Mouse (Mus musculus) large intestine, adult 2 months (tissue): ENCODE results near the gene Asb14. TPM values are rescaled to one million over a fixed set of nuclear protein-coding genes. Genes with fewer than 3 reads are reported as not detected.
"Not testable (repeated sequence)": the region's sequence is repeated elsewhere in the genome, so short reads cannot be mapped to it uniquely, and the experiment has no call there.

Experiments
- DNase-seq: peaks from one replicate; pipeline ENCODE4 v3.0.0-alpha.2; 2012; ENCODE audit warnings: low read depth, low spot score
- WGBS: fragments of 180-500 bp; shearing (Covaris S2); methylation state at CpG from one replicate; pipeline ENCODE4 v1.1.7; 2018; 5-methylcytosine and 5-hydroxymethylcytosine counted together
- polyA plus RNA-seq: library from polyadenylated mRNA; depleted of rRNA; stranded (reverse); fragments of >200 nt; gene quantifications from 2 replicates; pipeline ENCODE4 v1.2.3, GENCODE M21; 2012; rRNA removed

Gene Asb14
- polyA plus RNA-seq, 1 experiment: not detected

DNA sequence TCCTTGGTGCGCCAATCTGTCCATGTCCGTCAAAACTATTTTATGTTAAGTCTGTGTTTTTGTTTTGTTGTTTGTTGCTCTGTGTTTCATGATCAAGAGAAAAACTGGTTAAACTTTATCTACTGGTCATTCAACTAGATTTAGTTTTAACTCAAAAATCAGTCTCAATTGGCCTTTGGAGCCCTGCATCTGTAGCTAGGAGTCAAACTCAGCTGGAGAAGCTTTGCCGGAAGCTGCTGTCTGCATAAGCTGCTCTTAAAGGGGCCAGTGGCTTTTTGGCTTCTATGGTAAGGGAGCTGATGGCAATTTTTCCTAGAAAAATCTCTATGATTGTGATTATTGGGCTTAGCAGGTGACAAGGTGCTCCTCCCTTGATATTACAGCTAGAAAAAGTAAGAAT is 40.5 kb downstream of the Asb14 start:
- DNase-seq: no peak
- 94% methylated on average over 3 of the region's 3 CpGs for WGBS

DNA sequence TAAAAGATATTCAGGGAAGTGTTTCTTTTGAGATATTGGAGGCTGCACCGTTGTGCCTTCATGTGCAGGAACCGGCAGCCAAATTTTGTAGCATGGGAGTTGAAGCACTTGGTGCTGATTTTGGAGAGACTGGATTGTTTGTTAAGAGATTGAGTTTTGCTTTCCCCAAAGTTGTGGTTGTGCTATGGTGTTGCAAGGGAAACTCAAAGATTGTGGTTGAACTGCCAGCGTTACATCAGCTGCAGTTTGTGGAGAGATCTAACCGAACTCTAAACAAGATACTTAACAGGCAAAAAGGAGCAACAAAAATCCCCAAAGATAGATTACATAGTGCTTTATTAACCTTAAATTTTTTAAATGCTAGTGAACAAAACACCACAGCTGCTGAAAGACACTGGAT is 41.2 kb downstream of the Asb14 start:
- DNase-seq: no peak
- 84% methylated on average over 4 of the region's 4 CpGs for WGBS

DNA sequence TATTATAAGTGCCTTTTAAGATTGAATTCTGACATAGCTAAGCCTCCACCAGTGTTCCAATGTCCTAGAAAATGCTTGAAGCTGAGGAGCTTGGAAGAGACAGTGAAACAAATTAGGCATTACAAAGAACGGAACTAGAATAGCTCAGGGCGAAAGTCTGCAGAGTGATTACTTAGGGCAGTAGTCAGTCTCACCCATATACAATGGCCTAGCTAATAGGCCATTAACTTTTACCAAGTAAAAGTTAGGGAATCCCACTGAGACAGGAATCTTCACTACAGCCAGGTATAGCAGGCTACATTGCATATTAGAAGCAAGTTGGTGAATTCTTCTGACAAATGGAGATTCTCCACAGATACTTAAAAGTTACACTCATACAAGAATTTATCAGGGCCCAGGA is 61.8 kb downstream of the Asb14 start:
- not testable (repeated sequence) for DNase-seq
- WGBS: 95% methylated on average over 2 of the region's 2 CpGs

DNA sequence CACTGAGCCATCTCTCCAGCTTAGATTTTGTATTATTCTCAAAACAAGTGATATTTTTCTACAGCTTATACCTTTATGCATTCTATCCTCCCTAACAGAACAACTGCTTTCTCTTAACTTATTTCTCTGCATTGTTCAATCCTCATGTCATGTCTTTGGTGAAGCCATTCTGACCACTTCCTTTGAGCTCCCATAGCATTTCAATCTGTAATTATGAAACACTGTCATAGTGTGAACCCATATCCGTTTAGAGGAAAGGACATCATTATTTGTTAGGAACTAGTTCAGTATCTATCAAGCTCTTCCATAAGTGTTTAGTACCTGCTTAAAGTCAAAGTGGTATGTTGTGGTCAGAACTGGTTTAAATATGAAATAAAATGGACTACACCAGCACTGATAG is 66.2 kb downstream of the Asb14 start:
- DNase-seq: no peak
- 79% methylated on average over 1 of the region's 1 CpGs for WGBS

Other genes with a start within 250 kb of the Asb14 start
- gene Pde12, start 224.7 kb upstream of the Asb14 start, polyA plus RNA-seq: 3.6 and 6.4 TPM in 2 replicates
- not detected in 2 replicates for gene Dnah12, start 201.3 kb upstream of the Asb14 start, polyA plus RNA-seq
- gene Appl1, start 76.7 kb downstream of the Asb14 start, polyA plus RNA-seq: 2.9 and 3.6 TPM in 2 replicates
- not detected in 2 replicates for gene Hesx1, start 99.9 kb downstream of the Asb14 start, polyA plus RNA-seq
- 0.98 and 1.8 TPM in 2 replicates for gene Il17rd, start 144.4 kb downstream of the Asb14 start, polyA plus RNA-seq
- 8.4 and 12.2 TPM in 2 replicates for gene Arhgef3, start 220.3 kb downstream of the Asb14 start, polyA plus RNA-seq